Mouse (Mus musculus) frontal cortex, postnatal 14 days (tissue): ENCODE data around the gene Srrm1.
"Not testable (repeated sequence)": the region's sequence is repeated elsewhere in the genome, so short reads cannot be mapped to it uniquely, and the experiment has no call there.

ENCODE experiments used
- DNase-seq, 2 experiments: peaks; one replicate each; pipeline ENCODE4 v3.0.0; 2022; ENCODE audit warnings: low spot score in 2 of 2

Gene Srrm1

DNA sequence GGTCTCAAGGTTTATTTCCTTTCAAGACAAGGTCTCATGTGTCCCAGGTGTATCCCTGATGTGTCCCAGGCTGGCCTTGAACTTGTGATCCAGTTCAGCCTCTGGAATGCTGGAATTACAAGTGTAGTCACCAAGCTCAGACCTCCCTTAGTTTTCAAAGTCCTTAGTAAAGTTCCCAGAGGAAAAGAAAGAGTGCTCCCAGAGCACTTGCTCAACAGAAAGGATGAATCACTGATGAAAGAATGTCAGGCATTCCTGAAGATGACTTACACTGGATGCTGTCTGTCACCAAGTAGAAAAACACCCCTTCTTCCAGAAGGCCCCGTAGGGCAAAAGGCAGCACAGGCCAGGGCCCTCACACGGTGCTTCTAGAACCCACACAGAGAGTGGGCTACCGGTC, 52.0 kb downstream of the Srrm1 start:
- no peak for DNase-seq

DNA sequence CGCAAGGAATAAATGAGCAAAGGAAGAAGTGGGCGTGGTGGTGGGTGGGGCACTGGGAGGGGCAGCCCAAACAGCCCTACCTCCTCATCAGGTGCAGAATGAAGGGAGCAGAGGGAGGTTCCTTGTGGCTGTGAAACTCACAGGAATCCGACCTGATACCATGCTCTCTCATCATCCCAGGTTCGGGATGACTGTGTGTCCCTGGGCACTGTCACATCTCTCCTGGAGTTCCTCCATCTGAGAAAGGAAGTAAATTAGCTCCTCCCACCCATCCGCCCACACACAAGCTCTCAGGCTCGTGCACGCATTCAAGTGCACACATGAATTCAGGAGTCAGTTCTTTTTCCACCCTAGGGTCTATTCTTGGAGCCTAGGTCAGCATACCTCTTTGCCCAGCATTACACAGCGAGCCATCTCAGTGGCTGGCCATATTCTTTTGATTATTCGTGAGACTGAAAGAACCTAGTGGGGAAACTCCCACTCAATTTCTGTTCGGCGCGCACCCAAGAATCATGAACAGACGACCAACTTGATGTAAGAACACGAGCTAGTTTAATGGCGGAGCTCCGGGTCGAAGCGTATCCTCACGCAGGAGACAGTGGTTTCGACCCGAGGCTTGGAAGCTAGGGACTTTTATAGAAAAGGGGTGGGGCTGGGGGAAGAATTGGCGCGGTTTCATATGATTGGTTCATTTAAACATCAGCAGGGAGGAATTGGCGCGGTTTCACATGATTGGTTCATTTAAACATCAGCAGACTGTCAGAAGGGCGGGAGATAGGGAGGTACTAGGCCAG, 52.7 kb downstream of the Srrm1 start:
- DNase-seq: no peak

DNA sequence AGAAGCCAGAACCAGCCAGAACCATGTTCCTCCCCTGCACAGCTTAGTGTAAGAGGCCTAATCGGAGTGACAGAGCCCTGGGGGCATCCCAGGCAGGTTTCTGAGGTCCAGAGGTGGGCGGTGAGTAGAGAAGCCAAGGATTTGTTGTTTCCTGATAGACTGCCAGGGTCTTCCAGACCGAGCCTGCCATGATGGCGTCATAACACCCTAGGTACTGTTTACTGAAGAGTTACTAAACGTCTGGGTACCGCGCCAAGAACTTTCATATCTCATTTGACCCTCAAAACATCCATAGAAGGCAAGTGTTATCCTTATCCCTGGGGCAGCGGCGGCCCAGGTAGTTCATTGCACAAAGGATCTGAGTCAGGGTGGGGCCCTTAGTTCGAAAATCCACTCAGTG, 54.4 kb downstream of the Srrm1 start:
- DNase-seq: no peak

DNA sequence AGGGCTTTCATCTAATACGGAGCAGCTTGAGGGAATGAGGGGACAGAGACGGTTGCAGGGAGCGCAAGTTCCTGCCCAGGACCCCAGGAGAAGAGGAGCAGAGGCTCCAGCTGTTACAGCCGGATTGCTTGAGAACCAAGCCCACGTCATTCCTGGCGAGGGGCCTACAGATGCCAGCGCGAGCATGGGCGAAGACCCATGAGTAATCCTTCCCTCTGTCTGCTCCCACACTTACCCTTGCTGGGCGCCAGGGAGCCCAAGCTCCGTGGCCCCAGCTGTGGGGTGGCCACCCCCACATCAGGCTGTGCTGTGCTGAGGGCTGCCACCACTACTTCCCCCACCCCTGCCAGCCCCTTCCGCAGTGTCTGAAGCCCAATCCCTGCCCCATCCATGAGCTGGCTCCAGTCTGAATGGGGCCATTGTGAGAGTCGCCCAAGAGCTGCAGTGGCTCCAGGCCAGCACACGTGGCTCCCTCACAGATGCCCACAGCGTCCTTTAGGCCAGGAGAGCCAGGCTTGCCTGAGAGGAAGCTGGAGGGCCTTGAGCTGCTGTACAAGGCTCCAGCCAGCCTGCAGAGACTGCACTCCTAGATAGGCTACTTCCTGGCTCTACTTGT, 55.1 kb downstream of the Srrm1 start:
- DNase-seq: peak; percentile 37 to 65

DNA sequence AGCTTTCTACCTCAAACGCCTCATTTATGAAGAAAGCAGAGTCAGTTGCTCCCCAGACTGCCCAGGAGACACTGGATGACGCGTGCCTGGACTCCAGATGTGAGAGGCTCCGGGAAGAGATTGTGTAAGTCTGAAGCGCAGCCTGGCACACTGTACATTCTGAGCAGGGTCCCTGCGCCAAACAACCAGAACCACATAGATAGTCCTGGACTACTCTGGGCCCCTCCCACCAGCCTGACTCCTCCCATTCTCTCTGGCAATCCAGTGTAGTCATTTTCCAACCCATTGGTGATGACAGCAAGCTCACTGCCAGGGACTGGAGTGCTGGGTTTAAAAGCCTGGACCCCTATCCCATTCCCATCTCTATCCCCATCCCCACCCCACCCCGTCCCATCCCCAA, 56.0 kb downstream of the Srrm1 start:
- DNase-seq: no peak

DNA sequence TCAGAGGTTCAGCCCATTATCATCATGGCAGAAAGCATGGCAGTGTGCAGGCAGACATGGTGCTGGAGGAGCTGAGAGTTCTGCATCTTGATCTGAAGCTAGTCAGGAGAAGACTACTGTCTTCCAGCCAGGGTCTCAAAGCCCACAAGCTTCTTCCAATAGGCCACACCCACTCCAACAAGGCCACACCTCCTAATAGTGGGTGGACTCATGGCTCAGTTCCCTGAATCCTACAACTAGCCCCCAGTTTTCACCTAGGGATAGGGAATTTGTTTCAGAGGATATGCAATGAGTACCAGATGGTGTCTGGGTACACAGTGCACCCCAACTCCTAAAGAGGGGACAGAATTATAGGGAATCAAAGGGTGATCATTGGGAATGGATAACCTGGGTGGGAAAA, 56.6 kb downstream of the Srrm1 start:
- DNase-seq: no peak

DNA sequence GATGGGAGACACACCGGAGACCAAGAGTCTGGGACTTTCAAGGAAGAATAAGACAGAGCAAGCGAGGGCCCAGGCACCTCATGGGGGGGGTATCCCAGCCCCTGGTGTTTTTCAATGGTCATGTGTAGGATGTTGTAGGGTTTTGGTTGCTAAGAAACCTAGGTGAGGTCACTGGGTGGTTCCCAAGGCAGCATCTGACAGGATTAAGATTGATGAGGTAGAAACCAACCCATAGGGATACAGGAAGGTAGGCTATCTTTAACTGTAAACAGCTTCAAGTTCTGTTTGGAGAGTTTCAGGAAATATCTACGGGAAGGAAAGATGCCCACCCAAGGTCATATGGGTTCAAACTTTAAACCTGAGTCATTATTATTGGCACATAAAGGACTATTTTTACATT, 59.3 kb downstream of the Srrm1 start:
- no peak for DNase-seq

DNA sequence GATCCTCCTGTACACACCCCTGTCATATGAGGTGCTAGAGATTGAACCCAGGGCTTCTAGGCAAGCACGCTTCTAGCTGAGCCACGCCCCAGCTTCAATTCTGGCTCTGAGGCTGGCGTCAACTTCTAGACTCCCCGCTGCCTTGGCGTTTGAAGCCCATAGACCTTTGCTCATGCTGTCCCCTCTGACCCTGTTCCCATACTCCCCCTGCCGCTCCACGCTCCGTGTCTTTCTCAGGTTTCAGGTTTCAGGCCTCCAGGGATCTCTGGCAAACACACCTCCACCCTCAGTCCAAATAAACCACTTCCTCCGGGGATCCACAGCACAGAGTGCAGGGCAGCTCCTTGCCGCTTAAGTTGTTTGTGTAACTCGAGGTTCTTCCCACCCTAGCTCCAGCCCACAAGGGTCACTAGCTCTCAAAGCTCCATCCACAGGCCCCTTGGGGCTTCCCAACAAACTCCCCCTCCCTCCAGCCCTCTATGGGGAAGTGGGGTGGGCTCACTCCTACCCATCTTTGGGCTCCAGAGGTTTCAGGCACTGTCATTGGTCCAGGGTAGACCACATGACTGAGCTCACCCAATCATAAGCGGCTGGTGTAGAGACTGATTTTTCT, 60.5 kb downstream of the Srrm1 start:
- DNase-seq: no peak

DNA sequence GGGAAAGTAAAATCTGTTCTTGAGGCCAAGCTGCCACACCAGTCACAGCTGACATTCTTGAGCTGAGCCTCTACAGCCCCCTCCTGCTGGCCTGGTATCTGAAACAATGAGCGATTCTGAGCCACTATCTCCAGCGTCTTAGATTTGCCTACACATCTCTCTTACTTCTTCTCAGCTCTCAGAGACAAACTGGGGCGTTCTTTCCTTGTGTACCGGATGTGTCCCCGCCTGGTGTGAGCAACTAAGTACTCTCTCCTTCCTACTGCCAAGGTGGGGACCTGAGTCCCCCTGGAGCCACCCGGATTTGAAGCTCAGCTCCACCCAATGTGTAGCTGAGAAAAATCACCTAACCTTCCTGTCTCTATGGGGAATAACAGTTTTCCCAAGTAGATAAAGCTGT, 61.3 kb downstream of the Srrm1 start:
- DNase-seq: no peak

DNA sequence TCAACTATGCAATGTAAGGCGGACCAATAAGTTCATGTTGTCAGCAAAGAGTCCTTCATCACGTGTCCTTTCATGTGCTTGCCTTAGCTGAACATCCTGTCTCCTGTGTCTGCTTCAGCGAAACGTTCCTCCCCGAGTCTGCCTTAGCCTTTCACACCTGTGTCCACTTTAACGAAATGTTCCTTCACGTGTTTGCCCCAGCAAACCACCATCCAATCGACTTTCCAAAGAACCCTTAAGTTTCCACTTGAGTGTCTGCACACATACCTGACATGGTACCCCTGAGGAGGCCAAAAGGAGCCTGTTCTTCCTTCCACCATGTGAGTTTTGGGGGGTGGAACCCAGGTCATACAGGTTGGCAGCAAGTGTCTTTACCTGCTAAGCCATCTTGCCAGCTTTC, 61.9 kb downstream of the Srrm1 start:
- DNase-seq: no peak

DNA sequence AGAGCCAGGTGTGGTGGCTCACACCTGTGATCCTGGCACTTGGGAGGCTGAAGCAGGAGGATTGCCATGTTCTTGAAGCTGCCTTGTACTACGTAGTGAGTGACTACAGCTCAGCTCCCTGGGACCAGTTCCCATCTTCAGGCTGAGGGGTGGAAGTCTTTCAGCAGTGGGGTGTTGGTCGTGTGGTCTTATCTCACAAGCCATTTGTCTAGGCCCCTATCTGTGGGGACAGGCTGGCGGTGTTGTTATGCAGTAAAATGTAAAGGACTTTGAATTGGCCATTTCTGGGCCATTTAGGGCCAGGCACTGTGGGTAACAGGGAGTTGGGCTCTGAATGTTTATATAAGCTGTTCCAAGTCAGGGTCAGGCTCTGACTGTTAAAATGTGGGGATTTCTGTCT, 65.1 kb downstream of the Srrm1 start:
- no peak for DNase-seq

DNA sequence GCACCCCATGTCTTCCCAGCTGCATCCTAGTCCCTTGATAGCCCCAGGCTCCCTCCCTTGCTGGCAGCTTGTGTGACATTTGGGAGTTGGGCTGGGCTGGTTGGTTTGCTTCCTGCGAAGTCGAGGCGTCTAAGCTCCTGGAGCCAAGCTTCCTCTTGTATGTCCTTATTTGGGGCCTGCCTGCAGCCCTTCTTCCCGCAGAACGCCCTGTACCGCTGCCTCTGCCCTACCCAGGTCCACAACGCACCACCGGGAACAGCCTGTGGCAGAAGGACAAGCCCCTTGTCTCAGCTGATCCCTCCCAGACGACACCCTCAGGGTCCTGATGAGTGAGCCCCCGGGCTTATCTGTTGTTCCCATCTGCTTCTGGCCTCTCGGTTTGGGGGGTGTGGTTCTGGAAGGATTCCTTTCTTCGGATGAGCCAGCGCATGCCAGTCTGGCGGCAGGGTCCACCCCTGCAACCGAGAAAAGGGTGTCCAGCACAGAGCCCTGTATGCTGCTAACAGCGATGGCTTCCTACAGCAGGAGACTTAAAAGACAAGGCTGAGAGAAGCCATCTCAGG, 66.2 kb downstream of the Srrm1 start:
- DNase-seq: no peak

DNA sequence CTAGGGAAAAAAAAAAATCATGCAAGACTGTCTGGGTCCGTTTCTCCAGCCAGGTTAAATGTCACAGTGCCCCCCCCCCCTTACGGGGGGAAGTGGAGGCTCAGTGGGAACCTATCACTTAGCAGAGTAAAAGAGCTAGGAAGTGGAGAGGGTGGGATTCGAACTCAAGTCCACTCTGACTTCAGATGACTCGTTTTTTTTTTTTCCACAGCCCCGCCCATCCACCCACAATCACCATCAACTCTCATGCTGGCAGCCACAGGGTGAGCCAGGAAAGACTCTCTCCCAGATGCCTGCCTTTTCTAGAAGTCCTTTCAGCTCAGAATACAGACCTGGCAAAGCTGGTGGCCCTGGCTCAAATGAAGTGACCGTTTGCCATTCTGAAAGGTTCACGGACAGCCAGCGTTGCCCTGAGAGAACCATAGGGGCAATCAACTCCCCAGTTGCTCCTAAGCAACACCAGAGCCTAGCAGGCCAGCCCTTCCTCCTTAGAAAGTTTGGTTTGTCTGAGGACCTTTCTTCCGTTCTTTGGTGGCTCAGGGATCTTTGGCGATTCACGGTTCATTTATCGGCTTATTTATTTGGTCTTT, 67.0 kb downstream of the Srrm1 start:
- no peak for DNase-seq

DNA sequence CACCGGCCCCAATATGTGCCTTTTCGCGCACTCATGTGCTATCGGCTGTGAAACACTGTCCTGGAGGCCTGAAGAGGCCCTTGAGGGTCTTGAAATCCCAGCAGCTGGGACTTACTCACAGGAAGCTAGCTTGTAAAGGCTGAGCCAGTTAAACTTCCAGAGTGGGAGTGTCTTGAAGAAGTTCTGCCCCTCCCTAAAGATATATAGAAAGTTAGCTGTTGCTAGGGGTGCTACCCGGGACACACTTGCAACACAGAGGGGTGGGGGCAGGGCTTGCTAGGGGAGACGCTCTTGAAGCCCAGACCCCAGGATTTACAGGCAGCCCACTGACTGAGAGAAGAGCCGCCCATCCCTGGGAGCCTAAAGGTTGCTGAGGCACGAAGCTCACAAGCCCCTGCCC, 67.7 kb downstream of the Srrm1 start:
- DNase-seq: no peak

DNA sequence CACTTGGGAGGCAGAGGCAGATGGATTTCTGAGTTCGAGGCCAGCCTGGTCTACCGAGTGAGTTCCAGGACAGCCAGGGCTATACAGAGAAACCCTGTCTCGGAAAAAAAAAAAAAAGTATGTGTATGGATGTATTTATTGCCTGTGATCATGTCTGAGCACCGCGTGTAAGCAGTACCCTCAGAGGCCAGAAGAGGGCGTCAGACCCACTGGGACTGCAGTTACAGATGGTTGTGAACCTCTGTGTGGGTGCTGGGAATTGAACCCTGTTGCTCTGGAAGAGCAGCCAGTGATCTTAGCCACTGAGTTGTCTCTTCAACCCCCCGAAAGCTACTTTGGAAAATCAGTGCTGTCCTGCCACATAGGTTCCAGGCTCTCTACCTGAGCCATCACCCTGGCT, 69.2 kb downstream of the Srrm1 start:
- DNase-seq: no peak

DNA sequence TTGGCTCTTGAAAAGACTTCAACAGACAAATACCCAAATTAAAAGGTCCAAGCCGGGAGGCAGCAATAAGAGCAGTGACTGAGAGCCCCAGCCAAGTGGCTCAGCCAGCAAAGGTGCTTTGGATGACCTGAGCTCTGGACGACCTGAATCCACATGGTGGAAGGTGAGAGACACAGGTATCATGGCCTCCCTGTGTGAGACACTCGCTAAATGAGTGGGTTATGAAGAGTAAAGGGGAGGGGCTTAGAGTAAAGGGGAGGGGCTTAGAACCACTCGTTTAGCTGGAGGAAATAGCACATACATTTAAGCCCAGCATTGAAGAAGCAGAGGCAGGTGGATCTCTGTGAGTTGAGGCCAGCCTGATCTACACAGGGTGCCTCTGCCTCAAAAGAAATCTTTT, 69.7 kb downstream of the Srrm1 start:
- no peak for DNase-seq

DNA sequence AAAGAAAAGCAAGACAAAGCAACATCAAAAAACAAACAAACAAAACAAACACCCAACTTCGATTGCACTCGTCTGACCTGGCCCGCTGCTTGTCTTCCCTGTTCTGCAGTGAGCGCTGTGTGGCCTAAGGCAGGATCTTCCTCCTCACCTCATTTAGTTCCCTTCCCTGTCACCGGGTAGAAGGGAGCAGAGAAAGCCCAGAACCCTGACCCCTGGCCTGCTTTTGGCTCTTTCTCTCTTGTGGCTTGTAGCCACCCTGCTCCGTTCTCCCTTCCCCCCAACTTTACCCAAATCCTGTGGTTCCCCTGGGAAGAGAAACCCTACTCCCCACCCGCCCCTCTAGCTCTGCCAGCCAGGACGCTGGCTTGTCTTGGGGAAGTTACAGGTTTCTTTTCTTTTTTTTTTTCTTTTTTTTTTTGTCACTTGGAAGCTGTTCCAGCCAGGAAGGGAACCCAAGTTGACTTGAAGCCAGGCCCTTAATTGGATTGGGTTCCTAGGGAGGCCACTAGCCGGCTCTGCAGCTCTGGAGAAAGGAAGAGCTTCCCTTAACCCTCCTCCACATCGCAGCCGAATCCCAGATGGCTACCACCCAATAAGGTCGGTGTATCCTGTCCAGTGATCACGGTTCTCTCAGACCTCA, 70.3 kb downstream of the Srrm1 start:
- no peak for DNase-seq

DNA sequence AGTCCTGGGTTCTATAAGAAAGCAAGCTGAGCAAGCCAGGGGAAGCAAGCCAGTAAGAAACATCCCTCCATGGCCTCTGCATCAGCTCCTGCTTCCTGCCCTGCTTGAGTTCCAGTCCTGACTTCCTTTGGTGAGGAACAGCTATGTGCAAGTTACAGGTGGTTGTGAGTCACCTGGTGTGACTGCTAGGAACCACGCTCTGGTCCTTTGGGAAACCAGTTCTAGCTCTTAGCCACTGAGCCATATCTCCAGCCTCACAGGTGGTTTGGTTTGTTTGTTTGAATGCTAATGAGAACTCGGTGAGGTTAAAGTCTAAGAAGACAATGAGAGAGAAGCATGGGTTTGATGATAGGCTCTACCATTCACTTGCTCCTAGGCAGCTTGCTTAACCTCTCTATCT, 73.1 kb downstream of the Srrm1 start:
- DNase-seq: not testable (repeated sequence)

DNA sequence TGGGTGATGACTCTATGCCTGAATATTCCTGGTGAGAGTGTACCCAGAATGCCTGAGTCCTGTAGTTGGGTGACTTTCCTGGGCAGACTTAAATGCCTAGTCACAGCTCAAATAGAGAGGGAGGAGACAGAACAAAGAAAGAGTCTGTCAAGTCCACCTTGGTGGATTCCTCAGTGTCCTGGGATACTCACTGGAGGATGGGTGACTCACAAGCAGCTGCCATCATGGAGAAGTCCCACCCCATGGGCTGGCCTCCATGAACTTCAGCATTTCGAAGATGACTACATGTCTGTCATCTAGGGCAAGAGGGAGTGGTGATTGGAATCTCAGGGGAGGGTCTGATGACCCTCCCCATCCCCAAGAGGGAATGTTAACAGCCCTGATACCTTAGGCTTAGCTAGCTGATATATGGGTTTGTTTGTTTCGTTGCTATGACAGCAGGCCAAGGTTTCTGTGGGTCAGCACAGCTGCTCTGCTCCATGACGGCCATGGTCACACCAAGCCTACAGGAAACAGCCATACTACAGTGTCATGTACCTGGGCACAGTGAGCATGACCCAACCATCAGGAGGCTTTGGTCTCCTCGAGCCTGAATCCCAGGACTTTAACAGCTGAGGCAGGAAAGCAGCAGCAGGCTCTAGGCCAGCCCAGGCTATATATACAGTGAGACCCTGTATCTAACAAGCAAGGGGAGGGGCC, 76.3 kb downstream of the Srrm1 start:
- no peak for DNase-seq

DNA sequence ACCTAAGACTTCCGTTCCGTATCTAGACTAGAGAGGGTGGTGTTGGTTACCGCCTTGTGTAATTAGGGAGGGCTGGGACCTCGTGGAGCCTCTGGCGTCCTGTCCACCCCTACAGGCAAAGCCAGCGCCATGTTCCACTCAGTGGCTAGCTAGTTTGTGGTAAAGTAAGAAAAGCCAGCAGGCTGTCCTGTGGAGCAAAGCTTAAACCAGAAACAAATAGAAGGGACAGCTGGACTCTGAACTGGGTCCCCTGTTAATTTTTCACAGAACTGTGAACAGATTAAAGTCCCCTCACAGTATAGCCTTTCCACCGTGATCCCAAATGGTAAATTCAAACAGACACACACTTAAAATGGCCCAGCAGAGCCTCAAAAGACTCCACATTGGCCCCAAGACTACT, 78.4 kb downstream of the Srrm1 start:
- DNase-seq: no peak

DNA sequence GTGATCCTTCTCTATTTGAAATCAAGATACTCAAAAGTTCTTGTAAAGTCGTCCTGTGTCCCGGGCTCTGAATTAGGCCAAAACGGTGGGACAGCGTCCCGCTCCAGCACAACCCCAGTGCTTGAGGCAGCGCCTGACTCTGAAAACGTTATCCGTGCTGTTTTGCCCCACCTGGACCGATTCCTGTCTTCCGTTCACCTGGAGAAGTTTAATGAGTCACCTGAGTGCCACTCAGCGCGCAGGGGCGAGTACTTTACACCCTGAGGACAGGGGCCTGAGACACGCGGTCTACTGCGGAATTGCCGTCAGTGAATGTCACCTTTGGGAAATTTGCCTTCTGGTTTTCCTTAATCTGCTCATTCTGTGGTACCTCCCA, 79.8 kb downstream of the Srrm1 start:
- DNase-seq: no peak
